Mouse (Mus musculus) midbrain, embryonic 14.5 days (tissue): ENCODE measurements around the gene Il4ra. TPM values are rescaled to one million over a fixed set of nuclear protein-coding genes. Genes with fewer than 3 reads are reported as not detected.

Source experiments
- ATAC-seq: fragments of 200-750 bp; cut with Nextera tagmentation; 2 replicates; pipeline ENCODE4 v1.8.0; 2017; ENCODE audit warnings: moderate number of reproducible peaks, moderate library complexity; ENCODE audit not compliant: low FRiP score, low TSS enrichment
- DNase-seq: peaks from one replicate; pipeline ENCODE4 v3.0.0-alpha.2; 2015
- H3K27ac ChIP-seq: fragments of 300-500 bp; sonication (generic); replicated peaks from 2 replicates; pipeline ENCODE4 v1.5.1; 2014; ENCODE audit warnings: mild to moderate bottlenecking, low read depth, low read length, moderate library complexity
- H3K27me3 ChIP-seq: fragments of 300-500 bp; sonication (generic); 2 replicates; pipeline ENCODE4 v1.6.1; 2014; ENCODE audit warnings: low read length, control low read depth, mixed read lengths; ENCODE audit not compliant: control insufficient read depth, insufficient read depth
- H3K36me3 ChIP-seq: fragments of 300-500 bp; sonication (generic); 2 replicates; pipeline ENCODE4 v1.6.1; 2014; ENCODE audit warnings: low read length, control low read depth; ENCODE audit not compliant: control insufficient read depth, insufficient read depth
- H3K4me1 ChIP-seq: fragments of 300-500 bp; sonication (generic); 2 replicates; pipeline ENCODE4 v1.6.1; 2014; ENCODE audit warnings: mild to moderate bottlenecking, antibody characterized with exemption, low read length, control low read depth; ENCODE audit not compliant: control insufficient read depth, insufficient read depth
- H3K4me2 ChIP-seq: fragments of 300-500 bp; sonication (generic); 2 replicates; pipeline ENCODE4 v1.6.1; 2014; ENCODE audit warnings: mild to moderate bottlenecking, low read length, moderate library complexity
- H3K4me3 ChIP-seq: fragments of 300-500 bp; sonication (generic); replicated peaks from 2 replicates; pipeline ENCODE4 v1.5.1; 2014; ENCODE audit warnings: low read depth, low read length
- H3K9ac ChIP-seq: fragments of 300-500 bp; sonication (generic); replicated peaks from 2 replicates; pipeline ENCODE4 v1.6.1; 2014; ENCODE audit warnings: mild to moderate bottlenecking, low read length, moderate library complexity
- H3K9me3 ChIP-seq: fragments of 300-500 bp; sonication (generic); 2 replicates; pipeline ENCODE4 v1.6.1; 2016; ENCODE audit warnings: low read length, control low read depth, mixed read lengths; ENCODE audit not compliant: control insufficient read depth
- WGBS: fragments of 180-500 bp; shearing (Covaris S2); extraction: QIAGEN DNeasy Blood & Tissue Kit; methylation state at CpG from one replicate; pipeline ENCODE4 v1.1.7; 2014; 5-methylcytosine and 5-hydroxymethylcytosine counted together
- polyA plus RNA-seq: library from polyadenylated mRNA; unstranded; fragments of >200 nt; fragmentation: Nextera tagmentation; extraction: Ambion mirVana; gene quantifications from 2 replicates; pipeline ENCODE4 v1.2.1, GENCODE M21; 2014

Il4ra gene
- 2.4 and 4.7 TPM in 2 replicates for polyA plus RNA-seq

DNA sequence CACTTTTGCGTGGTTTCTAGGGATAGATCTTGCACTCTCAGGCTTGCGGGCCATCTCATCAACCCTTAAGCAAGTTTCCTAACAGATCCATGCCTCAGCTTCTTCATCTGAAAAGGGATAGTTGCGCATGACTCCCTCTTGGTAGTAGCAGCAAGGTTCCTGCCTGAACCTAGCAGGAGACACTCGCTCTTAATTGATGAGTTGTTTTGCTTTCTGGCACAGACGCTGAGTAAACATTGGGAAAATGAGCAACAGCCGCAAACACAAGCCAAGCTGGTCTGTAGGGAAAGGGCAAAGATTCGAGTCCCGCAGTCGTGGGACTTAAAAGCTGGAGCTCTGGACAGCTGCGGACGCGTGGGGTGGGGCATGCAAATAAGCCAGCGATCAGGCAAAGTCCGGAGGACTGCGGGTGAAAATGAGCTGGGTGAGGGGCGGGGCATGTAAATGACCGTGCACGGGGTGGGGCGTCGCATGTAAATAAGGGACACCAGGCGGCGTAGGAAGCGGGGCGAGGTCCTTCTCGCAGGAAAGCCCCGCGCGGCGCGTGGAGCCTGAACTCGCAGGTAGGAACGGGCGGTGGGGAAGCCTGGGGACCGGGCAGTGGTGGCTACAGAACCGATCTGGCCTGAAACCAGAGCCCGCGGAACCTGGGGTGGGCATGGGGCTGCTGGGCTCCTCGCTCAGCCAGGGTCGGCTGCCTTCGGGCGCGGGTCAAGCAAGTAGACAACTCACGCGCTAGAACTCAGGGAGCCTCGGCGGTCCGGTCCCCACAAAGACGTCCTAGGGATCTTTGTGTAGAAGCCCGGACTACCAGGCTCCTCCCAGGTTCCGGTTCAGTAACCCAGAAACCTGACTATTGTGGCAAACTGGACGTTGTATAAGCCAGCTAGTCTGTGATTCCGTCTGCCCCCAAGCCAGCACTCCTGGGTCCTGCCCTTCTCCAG lies at the start of gene Il4ra:
Gene Il4ra, plus strand, starts transcription at position 355 of the 944 bp plus-strand sequence.
- no peaks in the 10 kb centered on the region for H3K36me3 ChIP-seq
- no peak within 1 kb of the TSS for H3K27ac ChIP-seq
- WGBS: 2% methylated on average over 52 of the region's 52 CpGs
- H3K4me2 ChIP-seq: peak within 1 kb of the TSS; percentile 86
- peak within 1 kb of the TSS; percentile 43 for H3K4me3 ChIP-seq
- H3K9me3 ChIP-seq: no peaks in the 10 kb centered on the region
- ATAC-seq: peak; percentile 75; the same call in 1 of the 2 replicates
- peaks cover 5% of the 10 kb centered on the region; the same call in 1 of the 2 replicates for H3K27me3 ChIP-seq
- H3K4me1 ChIP-seq: no peaks in the 10 kb centered on the region
- H3K9ac ChIP-seq: peak within 1 kb of the TSS; percentile 55
- DNase-seq: peak; percentile 84

DNA sequence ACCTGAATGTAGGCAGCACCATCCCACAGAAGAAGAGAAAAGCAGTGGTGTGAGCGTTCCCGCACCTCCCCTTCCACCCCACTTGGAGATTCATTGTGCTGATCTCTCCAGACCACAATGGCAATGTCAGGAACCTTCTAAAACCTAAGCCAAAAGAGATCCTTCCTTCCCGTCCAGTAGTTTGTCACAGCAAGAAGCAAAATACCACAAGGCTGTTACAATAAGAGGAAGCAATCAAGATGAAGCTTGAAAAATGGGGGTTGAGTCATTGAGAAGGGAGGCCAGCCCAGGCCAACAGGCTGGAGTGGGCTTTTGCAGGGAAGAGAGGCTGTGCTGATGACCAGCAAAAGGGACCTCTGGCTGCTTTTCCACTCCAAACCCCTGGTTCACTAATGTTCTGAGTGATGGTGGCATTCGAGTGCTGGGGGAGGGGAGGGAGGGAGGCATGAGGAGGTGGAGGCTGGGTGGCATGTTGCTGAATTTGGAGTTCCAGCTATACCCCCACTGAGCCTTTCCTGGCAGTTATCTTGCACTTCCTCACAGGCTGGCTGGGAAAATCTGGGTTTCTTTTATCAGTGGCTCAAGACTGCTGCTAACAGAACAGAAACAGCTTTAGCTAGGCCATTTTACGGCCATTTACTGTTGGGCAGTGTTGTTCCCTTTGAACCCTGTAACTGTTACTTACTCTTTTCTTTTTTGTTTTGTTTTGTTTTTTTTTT lies 48.4 kb upstream of the Il4ra start:
- no peaks in the 10 kb centered on the region for H3K36me3 ChIP-seq
- DNase-seq (no peak), ATAC-seq (no peak)
- H3K9ac ChIP-seq: no peak overlapping the region
- H3K9me3 ChIP-seq: no peaks in the 10 kb centered on the region
- no peak overlapping the region for H3K27ac ChIP-seq
- no peaks in the 10 kb centered on the region for H3K4me1 ChIP-seq
- H3K27me3 ChIP-seq: no peaks in the 10 kb centered on the region
- H3K4me3 ChIP-seq: no peak overlapping the region
- H3K4me2 ChIP-seq: no peak overlapping the region
- WGBS: 83% methylated on average over 5 of the region's 5 CpGs

DNA sequence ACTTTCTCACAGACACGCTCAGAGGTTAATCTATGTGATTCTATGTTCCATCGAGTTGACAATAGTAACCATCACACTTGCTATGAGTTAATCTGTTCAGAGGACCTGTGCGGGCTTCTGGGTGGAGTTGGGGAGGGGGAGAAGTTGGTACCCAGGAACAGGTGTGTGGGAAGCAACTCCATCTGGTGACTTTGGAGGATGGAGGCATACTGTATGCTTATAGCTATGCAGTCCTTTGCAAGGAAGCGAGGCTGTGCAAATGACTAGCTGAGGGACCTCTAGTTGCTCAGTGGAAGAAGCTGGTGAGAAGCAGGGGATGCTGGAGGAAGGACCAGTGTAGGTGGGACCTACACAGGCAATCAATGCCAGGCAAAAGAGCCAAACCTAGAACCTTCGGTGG lies 47.3 kb upstream of the Il4ra start:
- 88% methylated on average over 5 of the region's 5 CpGs for WGBS
- DNase-seq (no peak), ATAC-seq (no peak)
- Histone ChIP-seq H3K9ac (no peak overlapping the region), H3K4me1 (no peaks in the 10 kb centered on the region), H3K9me3 (no peaks in the 10 kb centered on the region), H3K27me3 (no peaks in the 10 kb centered on the region), H3K4me2 (no peak overlapping the region), H3K36me3 (no peaks in the 10 kb centered on the region), H3K27ac (no peak overlapping the region), H3K4me3 (no peak overlapping the region)

DNA sequence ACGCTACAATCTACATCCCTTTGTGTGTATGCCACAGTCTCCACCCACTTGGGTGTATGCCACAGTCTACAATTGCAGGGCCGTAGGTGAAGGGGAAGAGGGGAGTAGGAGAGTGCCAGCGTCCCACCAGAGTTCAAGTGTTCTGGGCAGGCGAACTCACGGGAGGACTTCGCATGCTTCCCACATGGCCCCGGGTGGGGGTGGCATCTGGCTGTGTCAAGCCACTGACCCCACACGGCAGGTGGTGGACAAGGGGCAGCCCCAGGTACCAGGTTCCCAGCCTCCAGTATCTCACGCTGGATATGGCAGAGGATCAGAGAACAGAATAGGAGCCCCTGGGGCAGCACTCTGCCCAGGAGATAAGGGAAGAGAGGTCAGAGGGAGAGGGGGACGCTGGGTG lies 46.4 kb upstream of the Il4ra start:
- H3K4me3 ChIP-seq: no peak overlapping the region
- ATAC-seq (no peak), DNase-seq (no peak)
- no peaks in the 10 kb centered on the region for H3K36me3 ChIP-seq
- H3K4me1 ChIP-seq: no peaks in the 10 kb centered on the region
- 89% methylated on average over 10 of the region's 10 CpGs for WGBS
- H3K9me3 ChIP-seq: no peaks in the 10 kb centered on the region
- no peak overlapping the region for H3K27ac ChIP-seq
- no peak overlapping the region for H3K9ac ChIP-seq
- no peaks in the 10 kb centered on the region for H3K27me3 ChIP-seq
- no peak overlapping the region for H3K4me2 ChIP-seq

DNA sequence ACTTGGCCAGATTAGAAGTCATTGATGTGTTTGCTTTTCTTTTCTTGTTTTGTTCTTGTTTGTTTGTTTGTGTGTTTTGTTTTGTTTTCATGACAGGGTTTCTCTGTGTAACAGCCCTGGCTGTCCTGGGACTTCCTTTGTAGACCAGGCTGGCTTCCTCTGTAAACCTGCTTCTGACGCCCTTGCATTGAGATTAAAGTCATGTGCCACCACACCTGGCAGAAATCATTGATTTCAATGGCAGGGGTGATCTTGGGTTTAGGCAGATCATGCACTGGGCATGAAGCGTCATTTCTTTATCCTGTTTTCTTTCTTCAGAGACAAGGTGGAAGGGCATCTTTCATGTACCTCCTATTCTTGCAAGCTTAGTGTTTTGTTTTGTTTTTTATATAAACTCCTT lies 44.6 kb upstream of the Il4ra start:
- Histone ChIP-seq H3K36me3 (no peaks in the 10 kb centered on the region), H3K9ac (no peak overlapping the region), H3K4me2 (no peak overlapping the region), H3K4me1 (no peaks in the 10 kb centered on the region), H3K4me3 (no peak overlapping the region), H3K27ac (no peak overlapping the region), H3K9me3 (no peaks in the 10 kb centered on the region), H3K27me3 (no peaks in the 10 kb centered on the region)
- WGBS: 88% methylated on average over 2 of the region's 2 CpGs
- no peak for ATAC-seq
- DNase-seq: no peak

DNA sequence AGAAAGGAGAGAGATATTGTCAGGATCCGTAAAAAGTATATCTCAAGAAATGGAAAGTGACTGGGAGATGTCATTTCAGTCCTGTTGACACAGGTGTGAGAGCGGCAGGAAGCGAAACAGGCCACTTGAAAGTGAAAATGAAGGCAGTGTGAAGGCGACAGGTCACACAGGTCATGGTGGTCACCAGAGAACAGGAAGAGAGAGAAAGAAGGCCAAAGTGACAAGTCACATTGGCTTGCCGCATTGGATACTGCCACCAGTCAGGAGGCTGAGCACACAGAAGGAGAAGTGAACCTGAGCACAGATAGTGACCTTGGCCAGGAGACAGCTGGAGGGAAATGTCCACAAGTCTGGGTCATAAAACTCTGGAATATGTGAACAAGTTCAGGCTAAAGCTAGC lies 40.5 kb upstream of the Il4ra start:
- no peaks in the 10 kb centered on the region for H3K36me3 ChIP-seq
- H3K4me3 ChIP-seq: no peak overlapping the region
- no peak overlapping the region for H3K9ac ChIP-seq
- DNase-seq (no peak), ATAC-seq (no peak)
- H3K27me3 ChIP-seq: no peaks in the 10 kb centered on the region
- H3K4me1 ChIP-seq: no peaks in the 10 kb centered on the region
- 91% methylated on average over 5 of the region's 5 CpGs for WGBS
- no peaks in the 10 kb centered on the region for H3K9me3 ChIP-seq
- no peak overlapping the region for H3K4me2 ChIP-seq
- no peak overlapping the region for H3K27ac ChIP-seq

DNA sequence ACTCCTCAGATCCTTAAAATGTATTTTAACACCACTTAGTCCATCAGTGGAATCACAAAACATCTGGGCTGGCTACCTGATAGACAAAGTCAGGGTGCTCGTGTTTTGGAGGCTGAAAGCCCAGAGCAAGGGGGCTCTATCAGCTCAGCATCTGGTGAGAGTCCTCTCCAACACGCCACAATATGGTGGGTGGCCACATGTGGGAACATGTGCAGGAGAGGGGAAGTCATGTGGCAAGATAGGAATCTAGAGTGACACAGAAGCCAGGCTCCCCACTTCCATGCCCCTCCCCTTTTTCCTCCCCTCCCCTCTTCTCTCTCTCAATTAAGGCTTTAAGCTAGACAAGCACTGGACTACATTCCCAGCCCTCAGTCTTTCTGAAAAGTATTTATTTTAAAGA lies 40.1 kb upstream of the Il4ra start:
- no peaks in the 10 kb centered on the region for H3K36me3 ChIP-seq
- H3K4me3 ChIP-seq: no peak overlapping the region
- no peaks in the 10 kb centered on the region for H3K9me3 ChIP-seq
- no peaks in the 10 kb centered on the region for H3K4me1 ChIP-seq
- DNase-seq: no peak
- H3K27me3 ChIP-seq: no peaks in the 10 kb centered on the region
- no peak overlapping the region for H3K9ac ChIP-seq
- no peak for ATAC-seq
- 79% methylated on average over 2 of the region's 2 CpGs for WGBS
- H3K4me2 ChIP-seq: no peak overlapping the region
- no peak overlapping the region for H3K27ac ChIP-seq

DNA sequence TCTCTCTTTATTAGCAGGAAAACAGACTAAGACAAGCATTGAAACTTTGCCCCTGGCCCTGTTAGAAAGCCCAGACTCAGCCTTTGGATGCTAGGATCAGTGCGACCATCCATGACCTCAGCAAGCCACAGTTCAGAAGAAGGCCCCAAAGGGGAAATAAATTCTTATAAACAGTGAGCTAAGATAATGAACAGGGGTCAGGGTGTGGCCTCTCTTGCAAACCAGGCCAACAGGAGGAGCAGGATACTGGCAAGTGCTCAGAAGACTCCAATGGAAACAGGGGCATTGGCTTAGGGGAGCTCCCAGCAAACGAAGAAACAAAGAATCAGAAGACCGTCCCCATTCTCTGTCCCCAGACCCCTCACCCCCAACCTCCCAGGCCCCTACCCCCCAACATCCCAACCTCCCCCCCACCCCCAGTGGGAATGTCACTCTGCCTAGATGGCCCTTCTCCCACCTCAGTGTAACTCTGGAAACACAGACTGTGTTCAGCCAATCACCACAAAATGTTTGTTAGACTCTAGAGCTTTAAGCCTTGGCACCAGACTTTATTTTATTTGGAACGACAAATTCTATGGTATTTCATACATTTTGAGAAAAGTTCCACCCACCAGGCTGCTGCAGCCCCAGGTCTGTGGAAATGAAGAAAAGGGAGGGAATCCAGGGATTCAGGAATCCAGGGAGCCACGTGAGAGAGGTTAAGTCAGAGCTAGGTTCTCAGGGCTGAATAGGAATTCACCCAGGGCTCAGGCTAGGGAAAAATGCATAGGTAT lies 36.7 kb upstream of the Il4ra start:
- no peak overlapping the region for H3K27ac ChIP-seq
- WGBS: 63% methylated on average over 5 of the region's 5 CpGs
- ATAC-seq: no peak
- no peak for DNase-seq
- H3K4me3 ChIP-seq: no peak overlapping the region
- no peak overlapping the region for H3K9ac ChIP-seq
- H3K36me3 ChIP-seq: no peaks in the 10 kb centered on the region
- no peaks in the 10 kb centered on the region for H3K4me1 ChIP-seq
- no peaks in the 10 kb centered on the region for H3K27me3 ChIP-seq
- H3K4me2 ChIP-seq: no peak overlapping the region
- no peaks in the 10 kb centered on the region for H3K9me3 ChIP-seq
